Mouse (Mus musculus) olfactory bulb, adult 2 months (tissue): ENCODE measurements around the gene Lrp6.

Experiments
- CTCF ChIP-seq: fragments of 200-500 bp; IDR thresholded peaks from 2 replicates; pipeline ENCODE4 v1.5.1; 2012; ENCODE audit warnings: low read depth, mild to moderate bottlenecking, low read length, moderate library complexity; ENCODE audit not compliant: insufficient read depth
- POLR2A ChIP-seq: fragments of 200-500 bp; IDR thresholded peaks from 2 replicates; pipeline ENCODE4 v1.6.1; 2012; ENCODE audit warnings: mild to moderate bottlenecking, low read depth, low read length, moderate library complexity; ENCODE audit not compliant: insufficient read depth

GRCm38 (mm10) chr6:134591614-134592013, 24.8 kb upstream of the Lrp6 start:
- TF ChIP-seq CTCF = no peak
- no peak for TF ChIP-seq POLR2A
